Mouse (Mus musculus) midbrain, embryonic 10.5 days (tissue): Measurements from ENCODE around the gene Coil. TPM values are rescaled to one million over a fixed set of nuclear protein-coding genes. Genes with fewer than 3 reads are reported as not detected.

Experiments used
- DNase-seq: peaks from one replicate; pipeline ENCODE4 v3.0.0-alpha.2; 2017; ENCODE audit warnings: low spot score
- H3K27ac ChIP-seq: fragments of 300-500 bp; sonication (generic); replicated peaks from 2 replicates; pipeline ENCODE4 v1.5.1; 2016; ENCODE audit warnings: mild to moderate bottlenecking
- H3K27me3 ChIP-seq: fragments of 300-500 bp; sonication (generic); 2 replicates; pipeline ENCODE4 v1.6.1; 2016; ENCODE audit warnings: low read depth, mild to moderate bottlenecking; ENCODE audit not compliant: poor library complexity, severe bottlenecking
- H3K36me3 ChIP-seq: fragments of 300-500 bp; sonication (generic); 2 replicates; pipeline ENCODE4 v1.6.1; 2016; ENCODE audit warnings: mild to moderate bottlenecking, moderate library complexity
- H3K4me1 ChIP-seq: fragments of 300-500 bp; sonication (generic); 2 replicates; pipeline ENCODE4 v1.6.1; 2016
- H3K4me3 ChIP-seq: fragments of 300-500 bp; sonication (generic); 2 replicates; pipeline ENCODE4 v1.5.1; 2016; ENCODE audit warnings: mild to moderate bottlenecking, moderate library complexity
- H3K9me3 ChIP-seq: fragments of 300-500 bp; sonication (generic); replicated peaks from 2 replicates; pipeline ENCODE4 v1.6.1; 2016; ENCODE audit warnings: mild to moderate bottlenecking
- WGBS: fragments of 180-500 bp; shearing (Covaris S2); methylation state at CpG from one replicate; pipeline ENCODE4 v1.1.7; 2016; 5-methylcytosine and 5-hydroxymethylcytosine counted together
- polyA plus RNA-seq: library from polyadenylated mRNA; unstranded; fragments of >200 nt; fragmentation: Nextera tagmentation; extraction: Ambion mirVana; gene quantifications from 2 replicates; pipeline ENCODE4 v1.2.1, GENCODE M21; 2016

Coil gene
- polyA plus RNA-seq, 1 experiment from 2014 or later, result 30.3 TPM

GRCm38 (mm10) chr11:89017514-89018182, 47.6 kb downstream of the Coil start:
- Histone ChIP-seq H3K36me3 (no peaks in the 10 kb centered on the region), H3K27ac (no peak overlapping the region), H3K4me3 (no peak overlapping the region), H3K4me1 (peaks cover 15% of the 10 kb centered on the region), H3K9me3 (no peaks in the 10 kb centered on the region), H3K27me3 (no peaks in the 10 kb centered on the region)
- WGBS, result 89% methylated on average over 9 of the region's 9 CpGs
- no peak for DNase-seq

- H3K36me3 ChIP-seq, result no peaks in the 10 kb centered on the region
- no peak for DNase-seq
- H3K9me3 ChIP-seq, result no peaks in the 10 kb centered on the region
- H3K4me1 ChIP-seq, result peaks cover 15% of the 10 kb centered on the region
- no peak overlapping the region for H3K27ac ChIP-seq
- H3K27me3 ChIP-seq, result no peaks in the 10 kb centered on the region
- no peak overlapping the region for H3K4me3 ChIP-seq
- WGBS, result 72% methylated on average over 9 of the region's 9 CpGs
Measured at GRCm38 (mm10) chr11:89020681-89021305, 50.7 kb downstream of the Coil start.

- Histone ChIP-seq H3K27ac (no peak overlapping the region), H3K4me3 (no peak overlapping the region), H3K36me3 (no peaks in the 10 kb centered on the region), H3K4me1 (peaks cover 15% of the 10 kb centered on the region), H3K9me3 (no peaks in the 10 kb centered on the region), H3K27me3 (no peaks in the 10 kb centered on the region)
- 81% methylated on average over 7 of the region's 7 CpGs for WGBS
- DNase-seq, result no peak
Measured at GRCm38 (mm10) chr11:89021687-89022086, 51.6 kb downstream of the Coil start.

- Histone ChIP-seq H3K4me1 (peaks cover 15% of the 10 kb centered on the region), H3K36me3 (no peaks in the 10 kb centered on the region), H3K27ac (no peak overlapping the region), H3K27me3 (no peaks in the 10 kb centered on the region), H3K9me3 (no peaks in the 10 kb centered on the region), H3K4me3 (no peak overlapping the region)
- no peak for DNase-seq
- 77% methylated on average over 8 of the region's 8 CpGs for WGBS
Measured at GRCm38 (mm10) chr11:89022120-89022731, 52.2 kb downstream of the Coil start.

GRCm38 (mm10) chr11:89023477-89023876, 53.4 kb downstream of the Coil start:
- Histone ChIP-seq H3K36me3 (no peaks in the 10 kb centered on the region), H3K27ac (no peak overlapping the region), H3K27me3 (no peaks in the 10 kb centered on the region), H3K9me3 (no peaks in the 10 kb centered on the region), H3K4me1 (peaks cover 15% of the 10 kb centered on the region), H3K4me3 (no peak overlapping the region)
- no peak for DNase-seq
- WGBS, result 76% methylated on average over 10 of the region's 10 CpGs

GRCm38 (mm10) chr11:89024181-89024881, 54.3 kb downstream of the Coil start:
- Histone ChIP-seq H3K4me1 (peaks cover 15% of the 10 kb centered on the region), H3K36me3 (no peaks in the 10 kb centered on the region), H3K4me3 (no peak overlapping the region), H3K27me3 (no peaks in the 10 kb centered on the region), H3K27ac (no peak overlapping the region), H3K9me3 (no peaks in the 10 kb centered on the region)
- 82% methylated on average over 11 of the region's 11 CpGs for WGBS
- DNase-seq, result no peak

- Histone ChIP-seq H3K4me1 (peaks cover 16% of the 10 kb centered on the region), H3K27ac (no peak overlapping the region), H3K4me3 (no peak overlapping the region), H3K36me3 (no peaks in the 10 kb centered on the region), H3K9me3 (no peaks in the 10 kb centered on the region), H3K27me3 (no peaks in the 10 kb centered on the region)
- 82% methylated on average over 3 of the region's 3 CpGs for WGBS
- no peak for DNase-seq
Measured at GRCm38 (mm10) chr11:89025603-89026002, 55.6 kb downstream of the Coil start.

GRCm38 (mm10) chr11:89026117-89026516, 56.1 kb downstream of the Coil start:
- Histone ChIP-seq H3K4me1 (peaks cover 12% of the 10 kb centered on the region), H3K9me3 (no peaks in the 10 kb centered on the region), H3K27ac (no peak overlapping the region), H3K4me3 (no peak overlapping the region), H3K27me3 (no peaks in the 10 kb centered on the region), H3K36me3 (no peaks in the 10 kb centered on the region)
- WGBS, result 94% methylated on average over 3 of the region's 3 CpGs
- no peak for DNase-seq

- Histone ChIP-seq H3K9me3 (no peaks in the 10 kb centered on the region), H3K4me1 (peaks cover 5% of the 10 kb centered on the region; the same call in 1 of the 2 replicates), H3K27ac (no peak overlapping the region), H3K4me3 (no peak overlapping the region), H3K27me3 (no peaks in the 10 kb centered on the region), H3K36me3 (no peaks in the 10 kb centered on the region)
- no peak for DNase-seq
- WGBS, result 81% methylated on average over 10 of the region's 10 CpGs
Measured at GRCm38 (mm10) chr11:89027955-89028361, 57.9 kb downstream of the Coil start.

GRCm38 (mm10) chr11:89028871-89029405, 58.9 kb downstream of the Coil start:
- no peaks in the 10 kb centered on the region for H3K9me3 ChIP-seq
- no peaks in the 10 kb centered on the region for H3K36me3 ChIP-seq
- H3K27me3 ChIP-seq, result no peaks in the 10 kb centered on the region
- H3K27ac ChIP-seq, result no peak overlapping the region; the same call in 1 of the 2 replicates
- 66% methylated on average over 10 of the region's 10 CpGs for WGBS
- no peak for DNase-seq
- no peak overlapping the region for H3K4me3 ChIP-seq
- H3K4me1 ChIP-seq, result peaks cover 5% of the 10 kb centered on the region; the same call in 1 of the 2 replicates

- H3K36me3 ChIP-seq, result no peaks in the 10 kb centered on the region
- 76% methylated on average over 6 of the region's 6 CpGs for WGBS
- DNase-seq, result no peak
- H3K9me3 ChIP-seq, result no peaks in the 10 kb centered on the region
- H3K4me3 ChIP-seq, result no peak overlapping the region
- no peak overlapping the region for H3K27ac ChIP-seq
- peaks cover 5% of the 10 kb centered on the region; the same call in 1 of the 2 replicates for H3K4me1 ChIP-seq
- H3K27me3 ChIP-seq, result no peaks in the 10 kb centered on the region
Measured at GRCm38 (mm10) chr11:89030552-89030951, 60.5 kb downstream of the Coil start.

GRCm38 (mm10) chr11:89031189-89031588, 61.1 kb downstream of the Coil start:
- Histone ChIP-seq H3K27ac (no peak overlapping the region), H3K4me1 (peaks cover 5% of the 10 kb centered on the region; the same call in 1 of the 2 replicates), H3K9me3 (no peaks in the 10 kb centered on the region), H3K36me3 (no peaks in the 10 kb centered on the region; the same call in 1 of the 2 replicates), H3K4me3 (no peak overlapping the region), H3K27me3 (no peaks in the 10 kb centered on the region)
- WGBS, result 94% methylated on average over 1 of the region's 1 CpGs
- no peak for DNase-seq
